In the genomic region with DNA sequence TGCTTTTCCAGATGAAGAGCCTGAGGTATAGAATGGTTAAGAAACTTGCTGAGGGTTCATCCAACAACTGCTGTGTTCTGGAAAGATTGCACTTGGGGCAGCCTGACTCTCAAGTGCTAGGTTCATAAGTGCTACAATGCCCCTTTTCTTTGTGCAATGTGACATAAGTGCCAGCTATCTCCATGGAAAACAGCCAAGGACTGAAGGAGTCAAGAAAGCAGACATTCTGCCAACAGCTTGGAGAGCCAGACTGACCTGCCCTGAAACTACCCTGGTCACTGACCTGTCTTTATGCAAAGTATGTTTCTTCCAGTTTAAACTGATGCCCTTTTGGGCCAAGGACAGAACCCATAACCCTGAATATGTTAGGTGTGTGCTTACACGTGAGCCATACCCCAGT, we compare ENCODE assay signal across 19 mouse cellular contexts. TPM values are rescaled to one million over a fixed set of nuclear protein-coding genes. Genes with fewer than 3 reads are reported as not detected.
DNase-seq lines count a peak whose midpoint lies in the region; ATAC-seq and TF ChIP-seq lines count a peak whose summit lies in the region.
"Had no signal": no experiment of that assay in that cellular context is flagged by ENCODE, and none has a peak within 500 bp of the region (broad histone marks: within the 10 kb centered on the region; RNA-seq: fewer than 3 reads in every experiment).

No protein-coding gene starts in this region.

- H3K4me1 ChIP-seq in kidney, embryonic 15.5 days: 0 out of 2 replicates have a peak, but pooled peaks cover 4% of the 10 kb centered on the region
- peaks cover 9% of the 10 kb centered on the region; the same call in 1 of the 2 replicates for H3K4me1 ChIP-seq in embryonic fibroblast, embryonic 13.5 days (ENCODE audit: control insufficient read depth, insufficient read depth, low read length)
- H3K4me1 ChIP-seq: embryonic facial prominence, embryonic 12.5 days had no signal

- peak; percentile 31 for DNase-seq in kidney, adult 11 months
- DNase-seq in MN1 (ENCODE audit: low spot score): peak; percentile 46
- DNase-seq in lung, postnatal 25 days (ENCODE audit: low spot score): peak; percentile 85
- DNase-seq in right cerebral cortex, adult 18-20 months: no peak
- no peak for DNase-seq in layer of hippocampus, postnatal 14 days (ENCODE audit: low spot score in 2 of 2)
- DNase-seq: gastrocnemius, postnatal 25 days; kidney, postnatal 14 days; liver, embryonic 13.5 days; right cerebral cortex, postnatal 4 days; thymus, postnatal 14 days had no signal

- 0 out of 2 replicates have a peak, but pooled peaks have one; percentile 9 for TF ChIP-seq POLR2A in embryonic fibroblast, embryonic 13.5 days (IDR thresholded peaks at IDR 0.05; ENCODE audit: low read depth, low read length)

- no peak overlapping the region for H3K4me2 ChIP-seq in kidney, embryonic 15.5 days
- H3K4me2 ChIP-seq: embryonic facial prominence, embryonic 12.5 days; heart, embryonic 12.5 days; liver, embryonic 13.5 days; neural tube, embryonic 12.5 days had no signal

- no peak for TF ChIP-seq CTCF in embryonic fibroblast, embryonic 13.5 days (IDR thresholded peaks at IDR 0.05; ENCODE audit: borderline replicate concordance, insufficient read depth, low read length)

- no peaks in the 10 kb centered on the region for H3K9me3 ChIP-seq in kidney, embryonic 15.5 days (replicated peaks)
- H3K9me3 ChIP-seq: embryonic facial prominence, embryonic 12.5 days; heart, embryonic 12.5 days; liver, embryonic 13.5 days; megakaryocyte, embryonic 14.5 days; neural tube, embryonic 12.5 days had no signal

- 76% methylated on average over 1 of the region's 1 CpGs for WGBS in kidney, embryonic 15.5 days

- H3K9ac ChIP-seq in kidney, embryonic 15.5 days: no peak overlapping the region
- H3K9ac ChIP-seq: embryonic facial prominence, embryonic 12.5 days; heart, embryonic 12.5 days; liver, embryonic 13.5 days; neural tube, embryonic 12.5 days had no signal

- ATAC-seq in kidney, embryonic 15.5 days (replicated peaks; ENCODE audit: low FRiP score): no peak
- ATAC-seq: midbrain, embryonic 16.5 days had no signal

- H3K27ac ChIP-seq in kidney, embryonic 15.5 days: no peak overlapping the region
- no peak overlapping the region for H3K27ac ChIP-seq in embryonic fibroblast, embryonic 13.5 days (ENCODE audit: insufficient read depth, low read length)
- H3K27ac ChIP-seq: embryonic facial prominence, embryonic 12.5 days; liver, embryonic 13.5 days; neural tube, embryonic 12.5 days had no signal

- no peaks in the 10 kb centered on the region for H3K27me3 ChIP-seq in kidney, embryonic 15.5 days
- H3K27me3 ChIP-seq: embryonic facial prominence, embryonic 12.5 days; heart, embryonic 12.5 days; megakaryocyte, embryonic 14.5 days; neural tube, embryonic 12.5 days had no signal

- no peaks in the 10 kb centered on the region for H3K36me3 ChIP-seq in kidney, embryonic 15.5 days
- H3K36me3 ChIP-seq: embryonic facial prominence, embryonic 12.5 days; heart, embryonic 12.5 days; liver, embryonic 13.5 days; neural tube, embryonic 12.5 days had no signal

- no peak overlapping the region for H3K4me3 ChIP-seq in kidney, embryonic 15.5 days (replicated peaks)
- no peak overlapping the region for H3K4me3 ChIP-seq in embryonic fibroblast, embryonic 13.5 days (ENCODE audit: insufficient read depth, low read length)
- H3K4me3 ChIP-seq: embryonic facial prominence, embryonic 12.5 days; heart, embryonic 12.5 days; liver, embryonic 13.5 days; megakaryocyte, embryonic 14.5 days; neural tube, embryonic 12.5 days had no signal

RNA-seq across cellular contexts. Expression of a gene that starts 4.4 kb away (rescaled TPM):
- polyA plus RNA-seq in kidney, embryonic 15.5 days (2015; fragmentation: Nextera tagmentation; extraction: Ambion mirVana): 79.0 and 88.7 TPM in 2 replicates
- 59.0 and 79.2 TPM in 2 replicates for polyA plus RNA-seq in embryonic fibroblast, embryonic 13.5 days (2011; ENCODE audit: insufficient read length, low read depth, missing spikeins)
- 100 to 1,000 TPM in 1 of 2 experiments, 10 to 100 TPM in 1; 92.5 to 104 TPM for total RNA-seq in layer of hippocampus, postnatal 14 days (2021)

RNA-seq across cellular contexts. Expression of a gene that starts 7.0 kb away (rescaled TPM):
- 1.1 and 1.9 TPM in 2 replicates for polyA plus RNA-seq in kidney, embryonic 15.5 days (2015; fragmentation: Nextera tagmentation; extraction: Ambion mirVana)
- polyA plus RNA-seq in embryonic fibroblast, embryonic 13.5 days (2011; ENCODE audit: insufficient read length, low read depth, missing spikeins): 49.1 and 85.1 TPM in 2 replicates
- under 1 TPM; 0.53 to 0.86 TPM for total RNA-seq in layer of hippocampus, postnatal 14 days (2021)
- total RNA-seq: common myeloid progenitor, adult 5-6 weeks had no signal

RNA-seq across cellular contexts. Expression of a gene that starts 39.6 kb away (rescaled TPM):
- polyA plus RNA-seq in kidney, embryonic 15.5 days (2015; fragmentation: Nextera tagmentation; extraction: Ambion mirVana): 1.1 and 2.2 TPM in 2 replicates
- polyA plus RNA-seq in embryonic fibroblast, embryonic 13.5 days (2011; ENCODE audit: insufficient read length, low read depth, missing spikeins): not detected in 2 replicates
- total RNA-seq in layer of hippocampus, postnatal 14 days (2021): 10 to 100 TPM; 33.0 to 39.6 TPM
- total RNA-seq: common myeloid progenitor, adult 5-6 weeks; gastrocnemius, postnatal 25 days; hematopoietic stem cell, adult 5-6 weeks had no signal

RNA-seq across cellular contexts. Expression of a gene that starts 43.2 kb away (rescaled TPM):
- polyA plus RNA-seq in kidney, embryonic 15.5 days (2015; fragmentation: Nextera tagmentation; extraction: Ambion mirVana): 39.5 and 39.7 TPM in 2 replicates
- 61.7 and 74.1 TPM in 2 replicates for polyA plus RNA-seq in embryonic fibroblast, embryonic 13.5 days (2011; ENCODE audit: insufficient read length, low read depth, missing spikeins)
- 10 to 100 TPM; 49.8 to 57.8 TPM for total RNA-seq in layer of hippocampus, postnatal 14 days (2021)

Comparison
In these comparisons a context has a peak if more than half of its experiments do, and no peak if none do; other contexts are left out.
1. DNase-seq: peak in kidney, adult 11 months (single experiment), MN1 (single experiment) and lung, postnatal 25 days (single experiment); none in right cerebral cortex, adult 18-20 months (single experiment) and layer of hippocampus, postnatal 14 days (0 of 2).
2. RNA of a gene that starts 7.0 kb away (polyA plus RNA-seq): 49.1 to 85.1 TPM in embryonic fibroblast, embryonic 13.5 days; 1.1 to 1.9 TPM in kidney, embryonic 15.5 days; every median in the first group is over 10 times any median in the second.